Mouse (Mus musculus) neural tube, embryonic 15.5 days (tissue): Measurements from ENCODE around the gene Adamts9. TPM values are rescaled to one million over a fixed set of nuclear protein-coding genes. Genes with fewer than 3 reads are reported as not detected.

ENCODE experiments used
- ATAC-seq: fragments of 200-750 bp; cut with Nextera tagmentation; 2 replicates; pipeline ENCODE4 v1.8.0; 2017; ENCODE audit warnings: mild to moderate bottlenecking, moderate TSS enrichment, moderate library complexity; ENCODE audit not compliant: low FRiP score
- H3K27ac ChIP-seq: fragments of 300-500 bp; sonication (generic); replicated peaks from 2 replicates; pipeline ENCODE4 v1.5.1; 2015; ENCODE audit warnings: mild to moderate bottlenecking, inconsistent platforms
- H3K27me3 ChIP-seq: fragments of 300-500 bp; sonication (generic); replicated peaks from 2 replicates; pipeline ENCODE4 v1.6.1; 2015; ENCODE audit warnings: inconsistent platforms
- H3K36me3 ChIP-seq: fragments of 300-500 bp; sonication (generic); 2 replicates; pipeline ENCODE4 v1.6.1; 2015; ENCODE audit warnings: inconsistent platforms
- H3K4me1 ChIP-seq: fragments of 300-500 bp; sonication (generic); 2 replicates; pipeline ENCODE4 v1.6.1; 2015; ENCODE audit warnings: inconsistent platforms
- H3K4me2 ChIP-seq: fragments of 300-500 bp; sonication (generic); 2 replicates; pipeline ENCODE4 v1.6.1; 2015; ENCODE audit warnings: inconsistent platforms, mild to moderate bottlenecking, moderate library complexity
- H3K4me3 ChIP-seq: fragments of 300-500 bp; sonication (generic); replicated peaks from 2 replicates; pipeline ENCODE4 v1.5.1; 2015; ENCODE audit warnings: mild to moderate bottlenecking, inconsistent platforms
- H3K9ac ChIP-seq: fragments of 300-500 bp; sonication (generic); replicated peaks from 2 replicates; pipeline ENCODE4 v1.6.1; 2015; ENCODE audit warnings: mild to moderate bottlenecking, inconsistent platforms
- H3K9me3 ChIP-seq: fragments of 300-500 bp; sonication (generic); replicated peaks from 2 replicates; pipeline ENCODE4 v1.6.1; 2016; ENCODE audit warnings: inconsistent platforms
- WGBS: fragments of 180-500 bp; shearing (Covaris S2); methylation state at CpG from one replicate; pipeline ENCODE4 v1.1.7; 2015; ENCODE audit warnings: mixed read lengths; 5-methylcytosine and 5-hydroxymethylcytosine counted together
- polyA plus RNA-seq: library from polyadenylated mRNA; unstranded; fragments of >200 nt; fragmentation: Nextera tagmentation; extraction: Ambion mirVana; gene quantifications from 2 replicates; pipeline ENCODE4 v1.2.1, GENCODE M21; 2015

Gene Adamts9
- polyA plus RNA-seq, 1 experiment from 2014 or later: 2.1 TPM

GRCm38 (mm10) chr6:92920938-92921689 lies 22.2 kb downstream of the Adamts9 start:
- Histone ChIP-seq H3K4me3 (no peak overlapping the region), H3K27me3 (no peaks in the 10 kb centered on the region), H3K4me1 (no peaks in the 10 kb centered on the region), H3K9ac (no peak overlapping the region), H3K27ac (no peak overlapping the region), H3K9me3 (no peaks in the 10 kb centered on the region), H3K4me2 (no peak overlapping the region), H3K36me3 (no peaks in the 10 kb centered on the region)
- no peak for ATAC-seq
- 67% methylated on average over 10 of the region's 10 CpGs for WGBS

GRCm38 (mm10) chr6:92910611-92911010 lies 32.7 kb downstream of the Adamts9 start:
- Histone ChIP-seq H3K4me2 (no peak overlapping the region), H3K9ac (no peak overlapping the region), H3K27me3 (no peaks in the 10 kb centered on the region), H3K27ac (no peak overlapping the region), H3K4me1 (no peaks in the 10 kb centered on the region), H3K36me3 (no peaks in the 10 kb centered on the region), H3K4me3 (no peak overlapping the region), H3K9me3 (no peaks in the 10 kb centered on the region)
- WGBS: 83% methylated on average over 3 of the region's 3 CpGs
- ATAC-seq: no peak

GRCm38 (mm10) chr6:92909361-92909760 lies 33.9 kb downstream of the Adamts9 start:
- no peaks in the 10 kb centered on the region for H3K27me3 ChIP-seq
- H3K4me1 ChIP-seq: no peaks in the 10 kb centered on the region
- no peak overlapping the region for H3K4me2 ChIP-seq
- no peak overlapping the region for H3K4me3 ChIP-seq
- H3K36me3 ChIP-seq: no peaks in the 10 kb centered on the region
- no peaks in the 10 kb centered on the region for H3K9me3 ChIP-seq
- WGBS: 44% methylated on average over 8 of the region's 8 CpGs
- no peak overlapping the region for H3K27ac ChIP-seq
- H3K9ac ChIP-seq: no peak overlapping the region
- ATAC-seq: no peak

GRCm38 (mm10) chr6:92905922-92906321 lies 37.4 kb downstream of the Adamts9 start:
- ATAC-seq: no peak
- WGBS: 57% methylated on average over 5 of the region's 5 CpGs
- Histone ChIP-seq H3K4me2 (no peak overlapping the region), H3K36me3 (no peaks in the 10 kb centered on the region), H3K27ac (no peak overlapping the region), H3K9me3 (no peaks in the 10 kb centered on the region), H3K9ac (no peak overlapping the region), H3K4me1 (no peaks in the 10 kb centered on the region), H3K27me3 (no peaks in the 10 kb centered on the region), H3K4me3 (no peak overlapping the region)

- Histone ChIP-seq H3K27ac (no peak overlapping the region), H3K9ac (no peak overlapping the region), H3K27me3 (no peaks in the 10 kb centered on the region), H3K4me2 (no peak overlapping the region), H3K4me1 (no peaks in the 10 kb centered on the region), H3K36me3 (no peaks in the 10 kb centered on the region), H3K4me3 (no peak overlapping the region), H3K9me3 (no peaks in the 10 kb centered on the region)
- ATAC-seq: no peak
- 65% methylated on average over 2 of the region's 2 CpGs for WGBS
These were observed 38.8 kb downstream of the Adamts9 start for GRCm38 (mm10) chr6:92904491-92904890.

- H3K36me3 ChIP-seq: no peaks in the 10 kb centered on the region
- no peaks in the 10 kb centered on the region for H3K27me3 ChIP-seq
- H3K9ac ChIP-seq: no peak overlapping the region
- no peaks in the 10 kb centered on the region for H3K4me1 ChIP-seq
- WGBS: 88% methylated on average over 1 of the region's 1 CpGs
- no peak overlapping the region for H3K4me2 ChIP-seq
- H3K9me3 ChIP-seq: no peaks in the 10 kb centered on the region
- H3K27ac ChIP-seq: no peak overlapping the region
- ATAC-seq: no peak
- H3K4me3 ChIP-seq: no peak overlapping the region
These were observed 39.3 kb downstream of the Adamts9 start for GRCm38 (mm10) chr6:92904037-92904436.

GRCm38 (mm10) chr6:92891535-92891934 lies 51.8 kb downstream of the Adamts9 start:
- WGBS: 90% methylated on average over 1 of the region's 1 CpGs
- Histone ChIP-seq H3K27ac (no peak overlapping the region), H3K4me2 (no peak overlapping the region), H3K27me3 (no peaks in the 10 kb centered on the region), H3K9me3 (no peaks in the 10 kb centered on the region), H3K9ac (no peak overlapping the region), H3K4me1 (no peaks in the 10 kb centered on the region; the same call in 1 of the 2 replicates), H3K36me3 (no peaks in the 10 kb centered on the region), H3K4me3 (no peak overlapping the region)
- ATAC-seq: no peak

GRCm38 (mm10) chr6:92883131-92883900 lies 60.0 kb downstream of the Adamts9 start:
- ATAC-seq: no peak
- 69% methylated on average over 9 of the region's 9 CpGs for WGBS
- H3K9ac ChIP-seq: no peak overlapping the region

GRCm38 (mm10) chr6:92882446-92882845 lies 60.8 kb downstream of the Adamts9 start:
- peaks cover 3% of the 10 kb centered on the region; the same call in 1 of the 2 replicates for H3K4me1 ChIP-seq

More at GRCm38 (mm10) chr6:92883131-92883900, 60.0 kb downstream of the Adamts9 start:
- Histone ChIP-seq H3K27ac (no peak overlapping the region), H3K9me3 (no peaks in the 10 kb centered on the region), H3K4me1 (peaks cover 3% of the 10 kb centered on the region; the same call in 1 of the 2 replicates), H3K27me3 (no peaks in the 10 kb centered on the region), H3K36me3 (no peaks in the 10 kb centered on the region), H3K4me3 (no peak overlapping the region), H3K4me2 (no peak overlapping the region)

GRCm38 (mm10) chr6:92879700-92880265 lies 63.5 kb downstream of the Adamts9 start:
- 78% methylated on average over 14 of the region's 14 CpGs for WGBS
- peaks cover 3% of the 10 kb centered on the region; the same call in 1 of the 2 replicates for H3K4me1 ChIP-seq
- ATAC-seq: no peak

More at GRCm38 (mm10) chr6:92882446-92882845, 60.8 kb downstream of the Adamts9 start:
- ATAC-seq: no peak
- Histone ChIP-seq H3K4me2 (no peak overlapping the region), H3K9me3 (no peaks in the 10 kb centered on the region), H3K27ac (no peak overlapping the region), H3K36me3 (no peaks in the 10 kb centered on the region), H3K4me3 (no peak overlapping the region), H3K9ac (no peak overlapping the region), H3K27me3 (no peaks in the 10 kb centered on the region)
- WGBS: 82% methylated on average over 5 of the region's 5 CpGs

GRCm38 (mm10) chr6:92878771-92879170 lies 64.5 kb downstream of the Adamts9 start:
- Histone ChIP-seq H3K27me3 (no peaks in the 10 kb centered on the region), H3K36me3 (no peaks in the 10 kb centered on the region), H3K4me2 (no peak overlapping the region), H3K9me3 (no peaks in the 10 kb centered on the region), H3K4me1 (peaks cover 3% of the 10 kb centered on the region; the same call in 1 of the 2 replicates), H3K4me3 (no peak overlapping the region), H3K27ac (no peak overlapping the region), H3K9ac (no peak overlapping the region)
- 91% methylated on average over 5 of the region's 5 CpGs for WGBS
- no peak for ATAC-seq

More at GRCm38 (mm10) chr6:92879700-92880265, 63.5 kb downstream of the Adamts9 start:
- Histone ChIP-seq H3K36me3 (no peaks in the 10 kb centered on the region), H3K4me2 (no peak overlapping the region), H3K4me3 (no peak overlapping the region), H3K27ac (no peak overlapping the region), H3K9me3 (no peaks in the 10 kb centered on the region), H3K27me3 (no peaks in the 10 kb centered on the region), H3K9ac (no peak overlapping the region)
